Mouse (Mus musculus) Patski (cell line): ENCODE results near the gene 1600015I10Rik. TPM values are rescaled to one million over a fixed set of nuclear protein-coding genes. Genes with fewer than 3 reads are reported as not detected.
A peak's percentile ranks its signal among the peaks of the same experiment; 100 is the strongest.

Experiments
- ATAC-seq: fragments of 100-300 bp; one replicate; pipeline ENCODE4 v1.8.0; 2021
- CTCF ChIA-PET: fragments of 350-600 bp; sonication (Branson Sonifier 250); formaldehyde crosslinking; loops from one replicate; lab custom pipeline; 2022; ENCODE audit warnings: inconsistent platforms; lab: Charles Lee
- POLR2A ChIA-PET: fragments of 350-600 bp; sonication (Branson Sonifier 250); formaldehyde crosslinking; loops from one replicate; lab custom pipeline; 2022; ENCODE audit warnings: antibody characterized with exemption, inconsistent platforms; lab: Charles Lee
- DNase-seq: peaks from one replicate; pipeline ENCODE4 v3.0.0-alpha.2; 2011; ENCODE audit warnings: low read depth, low spot score
- H3K27me3 ChIP-seq: fragments of 371-371 bp; one replicate; pipeline ENCODE4 v1.5.1; 2021
- CTCF ChIP-seq: fragments of 100-300 bp; IDR thresholded peaks from one replicate; pipeline ENCODE4 v1.5.1; 2021
- in situ Hi-C: fragments of 300-500 bp; cut with MboI; formaldehyde crosslinking; loops from 3 replicates; pipeline ENCODE4 v1.11.1; 2018; ENCODE audit warnings: low pct_unique_long_range_greater_than_20kb, mixed read lengths
- polyA plus RNA-seq: library from polyadenylated mRNA; unstranded; gene quantifications from one replicate; pipeline ENCODE4 v1.2.3, GENCODE M21; 2021

Gene 1600015I10Rik
- polyA plus RNA-seq, 1 experiment from 2014 or later, result not detected

DNA sequence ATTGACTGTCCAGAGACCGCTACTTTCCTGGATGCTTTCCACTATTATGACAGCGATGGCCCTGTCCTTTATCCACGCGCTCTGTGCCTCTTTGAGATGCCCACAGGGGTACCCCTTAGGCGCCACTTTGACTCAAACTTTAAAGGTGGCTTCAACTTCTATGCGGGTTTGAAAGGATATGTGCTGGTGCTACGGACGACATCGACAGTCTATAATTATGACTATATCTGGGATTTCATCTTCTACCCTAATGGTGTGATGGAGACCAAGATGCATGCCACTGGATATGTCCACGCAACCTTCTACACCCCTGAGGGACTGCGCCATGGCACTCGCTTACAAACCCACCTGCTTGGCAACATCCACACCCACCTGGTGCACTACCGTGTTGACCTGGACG is 23.3 kb upstream of the 1600015I10Rik start:
- ChIA-PET POLR2A (interaction anchor here (1.1 kb wide), 1 partner anchor 10 kb away, joined by 3 read pairs; no protein-coding TSS in a partner anchor), CTCF (no interaction called here)
- no peaks in the 10 kb centered on the region for H3K27me3 ChIP-seq
- in situ Hi-C loops, result loop anchor here (5.0 kb wide), 1 partner anchor 39 kb away; no protein-coding TSS in a partner anchor
- no peak for TF ChIP-seq CTCF
- no peak for ATAC-seq
- DNase-seq, result no peak

DNA sequence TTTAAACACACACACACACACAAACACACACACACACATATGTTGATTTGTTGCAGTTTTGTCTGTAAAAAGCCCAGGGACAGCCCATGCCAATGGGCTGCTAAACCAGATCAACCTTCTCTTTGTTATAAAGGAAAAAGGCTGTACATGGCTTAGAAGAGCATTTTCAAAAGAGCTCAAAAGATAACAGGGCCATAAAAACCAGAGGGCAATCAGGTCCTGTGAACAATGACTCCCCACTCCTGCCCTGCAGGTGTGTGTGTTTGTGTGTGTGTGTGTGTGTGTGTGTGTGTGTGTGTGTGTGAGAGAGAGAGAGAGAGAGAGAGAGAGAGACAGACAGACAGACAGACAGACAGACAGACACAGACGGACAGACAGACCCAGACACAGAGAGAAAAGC is 20.5 kb upstream of the 1600015I10Rik start:
- CTCF ChIA-PET, result interaction anchor here (1.6 kb wide), 1 partner anchor 29 kb away, joined by 3 read pairs; no protein-coding TSS in a partner anchor
- TF ChIP-seq CTCF, result no peak
- no peaks in the 10 kb centered on the region for H3K27me3 ChIP-seq
- ATAC-seq (no peak), DNase-seq (no peak)
- in situ Hi-C loops, result loop anchor here (5.0 kb wide), 1 partner anchor 42 kb away; no protein-coding TSS in a partner anchor
- POLR2A ChIA-PET, result no interaction called here

DNA sequence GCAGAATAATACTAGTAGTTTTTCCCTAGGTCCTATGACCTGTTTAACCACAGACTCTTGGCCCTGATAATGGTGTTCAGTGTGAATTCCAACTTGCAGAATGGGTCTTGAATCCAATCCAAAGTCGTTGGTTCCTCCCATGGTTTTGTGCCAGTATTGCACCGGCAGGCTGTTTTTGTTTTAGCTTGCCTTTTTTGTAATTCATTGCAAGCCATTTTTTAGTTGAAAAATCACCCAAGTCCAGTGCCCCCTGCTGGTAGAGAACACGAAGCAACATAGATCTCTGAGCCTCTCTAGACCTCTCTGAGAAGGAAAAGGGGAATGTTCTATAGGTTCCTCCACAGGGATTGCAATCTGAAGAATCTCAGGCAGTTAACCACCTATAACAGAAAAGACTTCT is 17.7 kb upstream of the 1600015I10Rik start:
- no peak for TF ChIP-seq CTCF
- ATAC-seq, result no peak
- H3K27me3 ChIP-seq, result no peaks in the 10 kb centered on the region
- in situ Hi-C loops, result no loop called here
- CTCF ChIA-PET, result interaction anchor here (0.9 to 1.7 kb wide), 6 partner anchors 9 to 52 kb away, joined by 3 to 6 read pairs (median 4); no protein-coding TSS in a partner anchor
- DNase-seq, result no peak
- POLR2A ChIA-PET, result no interaction called here

DNA sequence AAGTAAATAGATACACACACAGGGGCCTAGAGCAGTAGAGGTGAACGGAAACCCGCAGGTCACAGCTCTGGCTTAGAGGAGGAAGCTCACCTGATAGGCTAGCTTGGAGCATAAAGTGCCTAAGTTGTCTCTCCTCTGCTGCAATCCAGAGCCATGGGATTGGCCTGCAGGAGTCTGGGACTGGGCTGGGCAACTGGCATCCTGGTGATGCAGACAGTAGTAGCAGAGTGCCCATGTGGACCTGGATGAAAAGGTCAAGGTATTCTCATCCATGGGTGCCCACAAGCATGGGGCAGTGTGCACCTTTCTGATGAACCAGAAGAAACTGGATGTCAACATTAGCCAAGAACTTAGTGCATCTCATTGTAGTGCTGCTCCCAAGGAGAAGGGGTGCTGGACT is 16.1 kb upstream of the 1600015I10Rik start:
- CTCF ChIA-PET, result interaction anchor here (0.8 to 1.6 kb wide), 2 partner anchors 12 to 52 kb away, joined by 4 to 5 read pairs; no protein-coding TSS in a partner anchor
- in situ Hi-C loops, result no loop called here
- no peak for TF ChIP-seq CTCF

DNA sequence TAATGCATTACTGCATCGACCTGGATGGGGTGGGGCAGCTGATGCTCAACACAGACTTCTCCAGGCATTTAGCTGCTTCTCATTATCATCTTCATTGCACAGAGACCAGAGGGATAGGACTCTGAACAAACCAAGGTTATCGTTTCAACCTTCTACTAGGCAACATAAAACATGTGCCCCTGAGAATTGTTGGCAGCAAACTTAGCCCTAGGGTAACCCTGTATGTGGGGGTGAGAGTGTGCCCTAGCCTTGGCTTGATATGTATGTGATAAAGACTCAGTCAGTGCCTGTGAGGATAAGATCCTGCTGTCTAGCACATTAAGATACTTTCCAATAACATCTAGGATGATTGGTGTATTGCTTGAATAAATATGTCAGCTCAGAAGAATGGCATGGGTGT is 19.9 kb downstream of the 1600015I10Rik start:
- no peak for TF ChIP-seq CTCF
- ATAC-seq (no peak), DNase-seq (no peak)
- in situ Hi-C loops, result no loop called here
- POLR2A ChIA-PET, result no interaction called here
- CTCF ChIA-PET, result interaction anchor here (0.9 to 5.1 kb wide), 2 partner anchors 11 to 88 kb away, joined by 3 to 25 read pairs; no protein-coding TSS in a partner anchor
- H3K27me3 ChIP-seq, result no peaks in the 10 kb centered on the region

More for the DNA sequence above, 16.1 kb upstream of the 1600015I10Rik start:
- POLR2A ChIA-PET, result no interaction called here
- no peak for ATAC-seq
- H3K27me3 ChIP-seq, result no peaks in the 10 kb centered on the region
- DNase-seq, result no peak

DNA sequence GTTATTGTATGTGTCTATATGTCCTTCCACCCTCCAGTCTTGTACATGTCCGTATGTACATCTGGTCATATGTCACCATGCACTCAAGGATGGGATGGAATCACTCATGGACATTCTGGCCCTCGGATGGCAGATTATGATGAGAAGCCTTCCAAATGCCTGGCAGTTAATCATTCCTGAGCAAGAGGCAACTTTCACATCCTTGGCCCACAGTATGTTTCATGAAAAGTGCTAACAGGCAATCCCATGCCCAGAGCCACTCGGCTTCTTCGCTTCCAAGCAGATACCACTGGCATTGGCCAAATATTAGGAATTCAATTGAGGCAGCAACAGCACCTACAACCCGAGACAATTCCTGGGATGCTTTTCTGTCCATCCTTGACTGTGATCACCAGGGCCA is 21.0 kb downstream of the 1600015I10Rik start:
- ChIA-PET POLR2A (no interaction called here), CTCF (interaction anchor here (1.1 to 5.1 kb wide), 2 partner anchors 89 to 96 kb away, joined by 3 to 25 read pairs; no protein-coding TSS in a partner anchor)
- in situ Hi-C loops, result no loop called here
- no peaks in the 10 kb centered on the region for H3K27me3 ChIP-seq
- ATAC-seq (no peak), DNase-seq (no peak)
- no peak for TF ChIP-seq CTCF

DNA sequence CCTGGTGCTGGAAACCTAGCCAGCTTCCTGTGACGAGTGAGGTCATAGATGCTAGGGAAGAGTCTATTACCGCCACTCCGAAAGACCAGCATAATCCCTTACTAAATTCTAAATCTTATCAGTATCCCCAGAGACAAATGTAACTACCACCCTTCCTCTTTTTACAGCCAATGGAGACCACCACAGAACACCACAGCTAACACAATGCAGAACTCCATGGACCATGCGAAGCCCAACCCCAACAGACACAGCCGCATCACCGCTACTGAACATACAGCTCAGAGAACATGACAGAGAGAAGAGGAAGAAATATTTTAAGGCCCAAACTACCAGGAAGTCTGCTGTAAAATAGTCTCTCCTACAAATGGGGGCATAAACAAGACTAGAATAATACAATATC is 21.9 kb downstream of the 1600015I10Rik start:
- in situ Hi-C loops, result no loop called here
- POLR2A ChIA-PET, result no interaction called here
- TF ChIP-seq CTCF, result no peak

DNA sequence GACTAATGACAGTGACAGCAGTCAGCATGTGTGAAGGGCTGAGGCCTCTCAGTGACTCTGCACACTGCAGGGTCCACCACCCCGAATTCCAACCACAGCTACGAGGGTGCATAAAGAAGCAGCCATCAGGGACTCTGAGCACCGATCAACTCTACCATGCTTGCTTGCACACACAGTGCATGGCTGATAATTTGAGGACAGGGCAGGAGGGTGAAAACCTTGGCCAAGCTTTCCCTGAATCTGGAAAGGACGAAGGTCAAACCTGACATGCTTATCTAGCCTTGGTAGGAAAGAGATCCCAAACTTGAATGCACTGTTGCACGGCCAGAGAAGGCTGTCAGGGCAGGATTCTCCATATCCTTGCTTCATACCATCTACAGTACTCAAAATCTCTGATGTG is 23.5 kb downstream of the 1600015I10Rik start:
- no peak for ATAC-seq
- TF ChIP-seq CTCF, result no peak
- H3K27me3 ChIP-seq, result no peaks in the 10 kb centered on the region
- ChIA-PET POLR2A (interaction anchor here (1.2 to 2.0 kb wide), 2 partner anchors 83 to 86 kb away, joined by 5 to 8 read pairs; no protein-coding TSS in a partner anchor), CTCF (interaction anchor here (1.0 to 9.4 kb wide), 4 partner anchors 94 to 306 kb away, joined by 3 to 124 read pairs (median 7); partner anchors contain the start of gene Gimap8)
- DNase-seq, result no peak
- in situ Hi-C loops, result no loop called here

More for the DNA sequence above, 21.9 kb downstream of the 1600015I10Rik start:
- DNase-seq (no peak), ATAC-seq (no peak)
- CTCF ChIA-PET, result interaction anchor here (1.1 to 5.1 kb wide), 2 partner anchors 90 to 97 kb away, joined by 3 to 25 read pairs; no protein-coding TSS in a partner anchor
- no peaks in the 10 kb centered on the region for H3K27me3 ChIP-seq

DNA sequence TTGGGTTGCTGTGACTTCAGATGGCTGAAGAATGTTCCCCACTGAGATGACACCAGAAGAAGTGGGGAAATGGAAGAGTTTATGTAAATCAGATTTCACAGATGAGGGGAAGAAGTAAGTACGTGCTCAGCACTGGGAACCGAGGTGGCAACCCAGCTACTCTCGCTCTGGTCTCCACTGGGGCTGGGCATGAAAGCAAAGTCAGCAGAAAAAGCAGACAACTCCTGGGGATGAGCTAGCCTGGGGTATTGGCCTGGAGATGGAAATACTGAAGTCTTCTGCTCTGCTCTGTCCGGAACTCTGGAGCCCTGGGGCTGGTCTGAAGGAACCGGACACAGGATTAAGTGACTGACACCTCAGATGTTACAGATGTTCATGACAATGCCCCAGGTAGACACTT is 24.5 kb downstream of the 1600015I10Rik start:
- CTCF ChIA-PET, result interaction anchor here (0.9 to 9.4 kb wide), 7 partner anchors 49 to 307 kb away, joined by 3 to 124 read pairs (median 3); partner anchors contain the start of gene Gimap8
- no peak for DNase-seq
- POLR2A ChIA-PET, result interaction anchor here (0.6 to 2.0 kb wide), 5 partner anchors 18 to 94 kb away, joined by 3 to 8 read pairs (median 5); no protein-coding TSS in a partner anchor
- no peak for TF ChIP-seq CTCF
- no peaks in the 10 kb centered on the region for H3K27me3 ChIP-seq
- no peak for ATAC-seq
- in situ Hi-C loops, result no loop called here

DNA sequence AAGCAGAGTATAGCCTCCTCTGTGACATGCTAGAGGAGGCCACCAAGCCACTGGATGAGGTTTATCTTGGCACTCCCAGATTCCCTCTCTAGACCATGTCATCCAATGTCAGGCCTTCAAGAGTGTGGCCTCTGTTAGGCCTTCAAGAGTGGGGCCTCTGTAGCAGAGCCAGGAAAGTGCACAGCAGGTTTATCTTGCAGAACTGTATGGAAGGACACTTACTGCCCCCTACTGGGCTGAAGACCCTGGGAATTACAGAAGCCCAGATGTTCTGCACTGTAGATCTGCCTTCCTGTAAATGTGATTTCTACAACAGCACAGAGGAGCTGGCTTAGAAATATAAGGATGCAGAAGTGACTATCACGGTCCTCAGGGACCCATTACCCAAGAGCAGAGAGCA is 25.3 kb downstream of the 1600015I10Rik start:
- peak; percentile 87 for TF ChIP-seq CTCF
- ATAC-seq, result peak; percentile 62
- in situ Hi-C loops, result loop anchor here (5.0 kb wide), 1 partner anchor 93 kb away; no protein-coding TSS in a partner anchor
- ChIA-PET CTCF (interaction anchor here (0.8 to 9.4 kb wide), 7 partner anchors 21 to 181 kb away, joined by 3 to 124 read pairs (median 3); partner anchors contain the start of genes Tmem176a and Tmem176b), POLR2A (interaction anchor here (0.6 to 2.0 kb wide), 3 partner anchors 58 to 95 kb away, joined by 3 to 8 read pairs (median 3); no protein-coding TSS in a partner anchor)
- DNase-seq, result peak; percentile 35
- no peaks in the 10 kb centered on the region for H3K27me3 ChIP-seq
